Mouse (Mus musculus): ENCODE measurements around the gene Dnajc3. TPM values are rescaled to one million over a fixed set of nuclear protein-coding genes. Genes with fewer than 3 reads are reported as not detected.

The Dnajc3 gene
- 17.2 and 17.6 TPM in 2 replicates for polyA plus RNA-seq (2012; rRNA removed)

DNA sequence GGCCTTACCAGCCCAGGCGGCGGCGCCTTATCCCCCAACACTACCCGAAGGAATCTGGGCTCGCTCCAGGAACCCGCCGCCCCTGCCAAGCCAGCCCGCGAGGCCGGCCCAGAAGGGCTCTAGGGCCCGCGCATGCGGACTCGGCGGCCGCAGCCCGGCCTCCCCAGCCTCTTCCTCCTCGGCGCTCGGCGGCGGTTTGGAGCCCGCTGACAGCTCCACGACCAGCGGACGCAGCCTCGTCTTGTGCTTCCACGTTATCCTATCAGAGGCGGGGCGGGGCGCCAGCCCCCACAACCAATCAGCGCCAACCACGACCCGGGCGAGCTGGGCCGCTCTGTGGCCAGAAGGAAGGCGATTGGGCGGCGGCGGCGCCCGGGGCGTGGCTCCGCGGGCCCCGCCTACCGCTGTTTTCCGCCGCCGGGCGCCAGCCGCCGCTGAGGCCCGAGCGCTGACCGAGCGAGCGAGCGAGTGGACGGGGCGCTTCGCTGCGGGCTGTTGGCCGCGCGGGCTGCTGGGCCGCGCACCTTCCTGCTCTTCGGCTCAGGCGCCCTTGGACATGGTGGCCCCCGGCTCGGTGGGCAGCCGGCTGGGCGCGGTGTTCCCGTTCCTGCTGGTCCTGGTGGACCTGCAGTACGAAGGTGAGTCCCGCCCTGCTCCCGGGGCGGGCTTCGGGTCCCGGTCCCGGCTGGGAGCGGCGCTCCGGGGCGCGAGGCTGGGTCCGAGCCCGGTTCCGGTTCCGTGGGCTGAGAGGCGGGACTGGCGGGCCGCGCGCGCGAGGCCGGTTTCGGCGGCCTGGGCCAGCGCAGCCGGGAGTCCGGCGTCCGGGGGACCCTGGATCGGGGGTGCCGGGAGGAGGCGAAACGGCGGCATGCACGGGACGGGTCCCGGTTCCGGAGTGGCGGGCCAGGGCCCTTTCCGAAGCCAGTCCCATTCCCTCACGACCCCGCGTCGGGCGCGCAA lies at the start of gene Dnajc3:
Gene Dnajc3 (plus strand): TSS at position 444 of the 960 bp plus-strand sequence.

DNA sequence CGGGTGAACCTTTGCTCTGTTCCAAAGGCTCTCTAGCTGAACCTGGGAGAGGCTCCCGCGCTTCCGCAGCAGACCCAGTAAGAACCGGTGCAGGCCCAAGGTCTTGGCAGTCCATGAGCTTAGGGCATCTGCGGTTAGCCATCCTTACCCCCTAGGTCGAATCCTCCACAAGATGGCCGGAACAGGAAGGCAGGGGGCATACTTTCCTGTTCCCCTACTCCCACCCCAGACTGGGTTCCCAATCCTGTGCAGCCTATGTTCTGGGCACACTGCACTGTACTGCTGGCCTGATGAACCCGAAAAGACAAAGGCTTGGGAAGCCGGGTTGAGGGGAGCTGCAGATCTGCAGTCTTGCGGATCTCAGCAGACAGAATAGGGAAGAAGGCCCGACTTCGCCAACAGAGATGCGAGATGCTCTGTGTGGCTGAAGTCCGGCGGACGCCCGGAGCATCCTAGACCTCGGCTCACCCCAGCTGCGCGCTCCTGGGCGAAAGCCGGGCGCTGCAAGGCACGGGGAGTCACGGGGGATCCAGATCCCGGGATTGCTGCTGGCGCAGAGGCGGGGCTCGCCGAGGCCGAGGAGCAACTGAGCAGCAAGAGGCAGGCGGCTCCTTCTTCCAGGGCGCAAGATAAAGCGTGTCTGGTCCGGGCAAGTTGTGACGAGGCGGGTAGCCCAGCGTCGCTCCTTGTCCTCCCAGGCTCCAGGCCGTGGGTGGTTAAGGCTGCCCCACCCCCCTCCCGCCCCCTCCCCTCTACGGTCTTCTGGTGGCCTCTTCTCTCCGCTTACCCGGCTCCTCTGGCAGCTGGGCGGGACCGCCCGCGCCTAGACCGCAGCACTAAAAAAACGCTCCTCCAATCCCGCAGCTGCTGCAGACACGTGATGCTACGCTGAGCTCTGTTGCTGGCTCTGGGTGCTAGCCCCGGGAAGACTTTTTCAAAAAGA lies 12.8 kb upstream of the Dnajc3 start, which contains the start of gene Dzip1:
Gene Dzip1 (minus strand): TSS at position 788 of the 943 bp plus-strand sequence.

Other genes with a start within 250 kb of the Dnajc3 start
- gene Abcc4, start 231.8 kb upstream of the Dnajc3 start, polyA plus RNA-seq (2012; rRNA removed) = 1.9 and 2.4 TPM in 2 replicates
- 0.06 and 0.30 TPM in 2 replicates for gene Cldn10, start 150.1 kb upstream of the Dnajc3 start, polyA plus RNA-seq (2012; rRNA removed)
- gene Dzip1, start 12.5 kb upstream of the Dnajc3 start, polyA plus RNA-seq (2012; rRNA removed) = 66.8 and 74.4 TPM in 2 replicates
- gene Uggt2, start 161.5 kb downstream of the Dnajc3 start, polyA plus RNA-seq (2012; rRNA removed) = 35.9 and 36.4 TPM in 2 replicates
- 0.55 and 0.83 TPM in 2 replicates for gene Hs6st3, start 200.4 kb downstream of the Dnajc3 start, polyA plus RNA-seq (2012; rRNA removed)

Measured in central nervous system, embryonic 11.5 days (tissue).